Mouse (Mus musculus): ENCODE results near the gene Dnmbp. TPM values are rescaled to one million over a fixed set of nuclear protein-coding genes. Genes with fewer than 3 reads are reported as not detected.

Dnmbp gene
- polyA plus RNA-seq, 1 experiment from 2014 or later, result 14.2 TPM

GRCm38 (mm10) chr19:43916586-43917405, 23.2 kb downstream of the Dnmbp start:
- Histone ChIP-seq H3K4me2 (replicated peaks; ENCODE audit: low read depth) (peak overlapping the region; percentile 43), H3K36me3 (ENCODE audit: control insufficient read depth, insufficient read depth, low read length) (no peaks in the 10 kb centered on the region), H3K9ac (ENCODE audit: low read length) (no peak overlapping the region), H3K9me3 (ENCODE audit: control insufficient read depth, low read length) (no peaks in the 10 kb centered on the region), H3K27me3 (ENCODE audit: control insufficient read depth, insufficient read depth, low read length) (no peaks in the 10 kb centered on the region), H3K4me3 (ENCODE audit: low read depth, low read length) (0 out of 2 replicates have a peak overlapping the region, but pooled peaks have one; percentile 10), H3K27ac (replicated peaks) (peak overlapping the region; percentile 71), H3K4me1 (replicated peaks; ENCODE audit: control insufficient read depth, insufficient read depth) (peaks cover 6% of the 10 kb centered on the region; the same call in 1 of the 2 replicates)
- 32% methylated on average over 21 of the region's 21 CpGs for WGBS
- no peak for TF ChIP-seq EP300 (optimal IDR thresholded peaks at IDR 0.05)
- no peak for TF ChIP-seq CTCF (IDR thresholded peaks at IDR 0.05; ENCODE audit: low read depth)
- peak; percentile 95 for ATAC-seq (ENCODE audit: low FRiP score, low TSS enrichment)
- DNase-seq (ENCODE audit: low spot score), result peak; percentile 89

GRCm38 (mm10) chr19:43915431-43915830, 24.6 kb downstream of the Dnmbp start:
- Histone ChIP-seq H3K4me1 (replicated peaks; ENCODE audit: control insufficient read depth, insufficient read depth) (peaks cover 6% of the 10 kb centered on the region; the same call in 1 of the 2 replicates), H3K27me3 (ENCODE audit: control insufficient read depth, insufficient read depth, low read length) (no peaks in the 10 kb centered on the region), H3K4me2 (replicated peaks; ENCODE audit: low read depth) (no peak overlapping the region), H3K36me3 (ENCODE audit: control insufficient read depth, insufficient read depth, low read length) (0 out of 2 replicates have a peak, but pooled peaks cover 5% of the 10 kb centered on the region), H3K4me3 (ENCODE audit: low read depth, low read length) (no peak overlapping the region), H3K9me3 (ENCODE audit: control insufficient read depth, low read length) (no peaks in the 10 kb centered on the region), H3K9ac (ENCODE audit: low read length) (no peak overlapping the region), H3K27ac (replicated peaks) (0 out of 2 replicates have a peak overlapping the region, but pooled peaks have one; percentile 3)
- no peak for TF ChIP-seq CTCF (IDR thresholded peaks at IDR 0.05; ENCODE audit: low read depth)
- TF ChIP-seq EP300 (optimal IDR thresholded peaks at IDR 0.05), result no peak
- no peak for DNase-seq (ENCODE audit: low spot score)
- 42% methylated on average over 9 of the region's 9 CpGs for WGBS
- ATAC-seq (ENCODE audit: low FRiP score, low TSS enrichment), result no peak

DNA sequence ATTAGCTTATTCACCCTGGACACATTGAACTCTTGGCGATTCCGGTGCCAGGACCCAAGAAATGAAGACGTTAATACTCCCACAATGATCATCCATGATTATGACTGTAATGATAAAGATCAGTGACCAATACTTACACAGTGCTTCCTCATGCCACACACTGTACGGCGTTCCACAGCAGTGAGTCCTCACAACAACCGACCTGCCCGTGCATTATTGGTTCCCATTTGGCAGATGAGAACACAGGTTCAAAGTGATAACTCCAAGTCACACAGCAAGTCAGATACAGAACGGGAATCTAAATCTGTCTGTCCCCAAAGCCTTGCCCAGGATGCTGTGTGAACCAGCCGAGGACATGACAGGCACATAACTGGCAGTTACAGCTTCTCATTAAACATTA, 25.0 kb downstream of the Dnmbp start:
- no peak for DNase-seq (ENCODE audit: low spot score)
- no peak overlapping the region for H3K9ac ChIP-seq (ENCODE audit: low read length)
- H3K4me2 ChIP-seq (replicated peaks; ENCODE audit: low read depth), result no peak overlapping the region
- TF ChIP-seq EP300 (optimal IDR thresholded peaks at IDR 0.05), result no peak
- TF ChIP-seq CTCF (IDR thresholded peaks at IDR 0.05; ENCODE audit: low read depth), result no peak
- H3K27me3 ChIP-seq (ENCODE audit: control insufficient read depth, insufficient read depth, low read length), result no peaks in the 10 kb centered on the region
- H3K36me3 ChIP-seq (ENCODE audit: control insufficient read depth, insufficient read depth, low read length), result peaks cover 5% of the 10 kb centered on the region; the same call in 1 of the 2 replicates
- no peaks in the 10 kb centered on the region for H3K9me3 ChIP-seq (ENCODE audit: control insufficient read depth, low read length)
- H3K27ac ChIP-seq (replicated peaks), result 0 out of 2 replicates have a peak overlapping the region, but pooled peaks have one; percentile 3
- peaks cover 6% of the 10 kb centered on the region; the same call in 1 of the 2 replicates for H3K4me1 ChIP-seq (replicated peaks; ENCODE audit: control insufficient read depth, insufficient read depth)
- ATAC-seq (ENCODE audit: low FRiP score, low TSS enrichment), result no peak
- no peak overlapping the region for H3K4me3 ChIP-seq (ENCODE audit: low read depth, low read length)
- WGBS, result 82% methylated on average over 9 of the region's 9 CpGs

DNA sequence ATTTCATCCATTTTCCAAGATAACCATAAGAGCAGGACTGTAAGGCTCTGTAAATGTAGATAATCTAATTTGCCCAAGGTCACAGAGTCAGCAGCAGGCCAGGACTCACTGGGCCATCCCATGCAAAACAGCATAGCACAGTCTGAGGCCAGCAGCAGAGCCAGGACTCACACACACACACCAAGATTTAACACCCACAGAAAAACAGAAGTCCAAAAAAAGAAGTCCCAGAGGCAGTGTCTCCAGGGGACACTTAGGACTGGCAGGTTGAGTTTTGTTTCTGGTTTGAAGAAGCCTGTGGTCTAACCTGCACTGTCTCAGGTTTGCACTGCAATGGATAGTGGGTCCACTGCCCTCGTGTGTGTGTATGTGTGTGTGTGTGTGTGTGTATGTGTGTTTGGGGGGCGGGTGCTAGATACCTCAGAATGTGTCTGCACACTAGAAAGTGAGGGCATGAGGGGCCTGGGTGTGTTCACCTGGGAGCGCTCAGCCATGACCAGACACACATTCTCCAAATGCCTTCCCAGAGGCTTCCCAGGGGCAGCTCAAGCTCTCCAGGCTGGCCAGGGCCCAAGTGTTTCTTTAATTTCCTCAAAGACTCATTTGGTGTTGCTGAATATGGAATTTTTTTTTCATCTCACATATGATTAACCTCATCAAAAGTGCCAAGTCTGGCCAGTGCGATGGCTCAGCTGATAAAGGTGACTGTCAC, 27.1 kb downstream of the Dnmbp start:
- H3K27ac ChIP-seq (replicated peaks), result no peak overlapping the region
- ATAC-seq (ENCODE audit: low FRiP score, low TSS enrichment) (no peak), DNase-seq (ENCODE audit: low spot score) (no peak)
- WGBS, result 75% methylated on average over 4 of the region's 4 CpGs
- no peak for TF ChIP-seq EP300 (optimal IDR thresholded peaks at IDR 0.05)
- TF ChIP-seq CTCF (IDR thresholded peaks at IDR 0.05; ENCODE audit: low read depth), result no peak
- H3K27me3 ChIP-seq (ENCODE audit: control insufficient read depth, insufficient read depth, low read length), result no peaks in the 10 kb centered on the region
- H3K4me3 ChIP-seq (ENCODE audit: low read depth, low read length), result no peak overlapping the region
- peaks cover 15% of the 10 kb centered on the region for H3K36me3 ChIP-seq (ENCODE audit: control insufficient read depth, insufficient read depth, low read length)
- peaks cover 6% of the 10 kb centered on the region; the same call in 1 of the 2 replicates for H3K4me1 ChIP-seq (replicated peaks; ENCODE audit: control insufficient read depth, insufficient read depth)
- no peak overlapping the region for H3K9ac ChIP-seq (ENCODE audit: low read length)
- no peak overlapping the region for H3K4me2 ChIP-seq (replicated peaks; ENCODE audit: low read depth)
- H3K9me3 ChIP-seq (ENCODE audit: control insufficient read depth, low read length), result no peaks in the 10 kb centered on the region

DNA sequence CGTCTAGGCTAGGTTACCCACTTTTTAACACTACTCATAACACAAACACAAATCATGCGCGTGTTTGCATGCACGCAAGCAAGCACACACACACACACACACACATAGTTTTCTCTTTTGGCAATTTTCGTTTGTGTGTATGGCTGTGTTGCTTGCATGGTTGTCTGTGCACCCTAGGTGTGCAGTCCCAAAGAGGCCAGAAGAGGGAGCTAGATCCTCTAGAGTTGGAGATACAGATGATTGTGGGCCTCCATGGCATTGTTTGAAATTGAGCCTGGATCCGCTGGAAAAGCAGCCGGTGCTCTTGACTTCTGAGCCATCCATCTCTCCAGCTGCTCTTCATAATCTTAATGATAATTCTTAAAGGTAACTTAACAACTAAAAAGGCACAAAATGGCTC, 33.5 kb downstream of the Dnmbp start:
- H3K9ac ChIP-seq (ENCODE audit: low read length), result no peak overlapping the region
- no peaks in the 10 kb centered on the region for H3K9me3 ChIP-seq (ENCODE audit: control insufficient read depth, low read length)
- H3K4me1 ChIP-seq (replicated peaks; ENCODE audit: control insufficient read depth, insufficient read depth), result no peaks in the 10 kb centered on the region
- TF ChIP-seq EP300 (optimal IDR thresholded peaks at IDR 0.05) (no peak), CTCF (IDR thresholded peaks at IDR 0.05; ENCODE audit: low read depth) (peak; percentile 61)
- no peak for DNase-seq (ENCODE audit: low spot score)
- whole genome bisulfite sequencing, result 90% methylated on average over 7 of the region's 7 CpGs
- H3K27ac ChIP-seq (replicated peaks), result no peak overlapping the region
- no peak for ATAC-seq (ENCODE audit: low FRiP score, low TSS enrichment)
- H3K36me3 ChIP-seq (ENCODE audit: control insufficient read depth, insufficient read depth, low read length), result peaks cover 31% of the 10 kb centered on the region
- no peaks in the 10 kb centered on the region for H3K27me3 ChIP-seq (ENCODE audit: control insufficient read depth, insufficient read depth, low read length)
- no peak overlapping the region for H3K4me2 ChIP-seq (replicated peaks; ENCODE audit: low read depth)
- H3K4me3 ChIP-seq (ENCODE audit: low read depth, low read length), result no peak overlapping the region
